26 mouse cellular contexts compared by ENCODE assay signal in genomic region chr17:48569656-48570055, GRCm38 (mm10).
"Had no signal": no experiment of that assay in that cellular context is flagged by ENCODE, and none has a peak within 500 bp of the region (broad histone marks: within the 10 kb centered on the region; RNA-seq: fewer than 3 reads in every experiment).

No protein-coding gene starts in this region.

- H3K4me1 ChIP-seq: hindbrain, embryonic 10.5 days; hindbrain, embryonic 12.5 days; intestine, embryonic 15.5 days; limb, embryonic 10.5 days; limb, embryonic 12.5 days; liver, embryonic 13.5 days; liver, embryonic 15.5 days had no signal

- H3K4me3 ChIP-seq: heart, adult 2 months; hindbrain, embryonic 10.5 days; hindbrain, embryonic 12.5 days; intestine, embryonic 15.5 days; layer of hippocampus, adult 2 months; left cerebral cortex, adult 2 months; limb, embryonic 10.5 days; limb, embryonic 12.5 days; liver, embryonic 13.5 days; liver, embryonic 15.5 days had no signal

- H3K27ac ChIP-seq: heart, adult 2 months; hindbrain, embryonic 10.5 days; hindbrain, embryonic 12.5 days; hindbrain, embryonic 14.5 days; intestine, embryonic 15.5 days; layer of hippocampus, adult 2 months; left cerebral cortex, adult 2 months; limb, embryonic 10.5 days; limb, embryonic 12.5 days; liver, embryonic 13.5 days; liver, embryonic 15.5 days had no signal

- H3K36me3 ChIP-seq: hindbrain, embryonic 10.5 days; hindbrain, embryonic 12.5 days; intestine, embryonic 15.5 days; limb, embryonic 10.5 days; limb, embryonic 12.5 days; liver, embryonic 13.5 days; liver, embryonic 15.5 days had no signal

- H3K9me3 ChIP-seq: hindbrain, embryonic 10.5 days; hindbrain, embryonic 12.5 days; intestine, embryonic 15.5 days; limb, embryonic 10.5 days; limb, embryonic 12.5 days; liver, embryonic 13.5 days; liver, embryonic 15.5 days had no signal

- ATAC-seq: hindbrain, embryonic 16.5 days; inflammation-experienced regulatory T-cells, adult 6 months; intestine, embryonic 15.5 days; intestine, postnatal 0 days had no signal

- H3K27me3 ChIP-seq: hindbrain, embryonic 12.5 days; intestine, embryonic 15.5 days; limb, embryonic 12.5 days; liver, embryonic 13.5 days; liver, embryonic 15.5 days had no signal

- H3K4me2 ChIP-seq: heart, embryonic 11.5 days; hindbrain, embryonic 12.5 days; hindbrain, embryonic 14.5 days; intestine, embryonic 15.5 days; limb, embryonic 12.5 days; liver, embryonic 11.5 days; liver, embryonic 13.5 days; liver, embryonic 15.5 days had no signal

- DNase-seq: gastrocnemius, postnatal 10 days; gastrocnemius, postnatal 25 days; heart, adult 2 months; heart, postnatal 10 days; heart, postnatal 4 days; kidney, adult 18-20 months; kidney, adult 8-10 months; kidney, postnatal 10 days; kidney, postnatal 25 days; kidney, postnatal 4 days; liver; liver, embryonic 13.5 days had no signal

- H3K9ac ChIP-seq: hindbrain, embryonic 12.5 days; hindbrain, embryonic 14.5 days; intestine, embryonic 15.5 days; limb, embryonic 12.5 days; liver, embryonic 13.5 days; liver, embryonic 15.5 days had no signal
